Mouse (Mus musculus) midbrain, embryonic 10.5 days (tissue): ENCODE results near the gene Nlrc3. TPM values are rescaled to one million over a fixed set of nuclear protein-coding genes. Genes with fewer than 3 reads are reported as not detected.
"Not testable (repeated sequence)": the region's sequence is repeated elsewhere in the genome, so short reads cannot be mapped to it uniquely, and the experiment has no call there.

Experiments
- DNase-seq: peaks from one replicate; pipeline ENCODE4 v3.0.0-alpha.2; 2017; ENCODE audit warnings: low spot score
- H3K27ac ChIP-seq: fragments of 300-500 bp; sonication (generic); replicated peaks from 2 replicates; pipeline ENCODE4 v1.5.1; 2016; ENCODE audit warnings: mild to moderate bottlenecking
- H3K27me3 ChIP-seq: fragments of 300-500 bp; sonication (generic); 2 replicates; pipeline ENCODE4 v1.6.1; 2016; ENCODE audit warnings: low read depth, mild to moderate bottlenecking; ENCODE audit not compliant: poor library complexity, severe bottlenecking
- H3K36me3 ChIP-seq: fragments of 300-500 bp; sonication (generic); 2 replicates; pipeline ENCODE4 v1.6.1; 2016; ENCODE audit warnings: mild to moderate bottlenecking, moderate library complexity
- H3K4me1 ChIP-seq: fragments of 300-500 bp; sonication (generic); 2 replicates; pipeline ENCODE4 v1.6.1; 2016
- H3K4me3 ChIP-seq: fragments of 300-500 bp; sonication (generic); 2 replicates; pipeline ENCODE4 v1.5.1; 2016; ENCODE audit warnings: mild to moderate bottlenecking, moderate library complexity
- H3K9me3 ChIP-seq: fragments of 300-500 bp; sonication (generic); replicated peaks from 2 replicates; pipeline ENCODE4 v1.6.1; 2016; ENCODE audit warnings: mild to moderate bottlenecking
- WGBS: fragments of 180-500 bp; shearing (Covaris S2); methylation state at CpG from one replicate; pipeline ENCODE4 v1.1.7; 2016; 5-methylcytosine and 5-hydroxymethylcytosine counted together
- polyA plus RNA-seq: library from polyadenylated mRNA; unstranded; fragments of >200 nt; fragmentation: Nextera tagmentation; extraction: Ambion mirVana; gene quantifications from 2 replicates; pipeline ENCODE4 v1.2.1, GENCODE M21; 2016

Nlrc3 gene
- polyA plus RNA-seq, 1 experiment from 2014 or later = 0.81 TPM

DNA sequence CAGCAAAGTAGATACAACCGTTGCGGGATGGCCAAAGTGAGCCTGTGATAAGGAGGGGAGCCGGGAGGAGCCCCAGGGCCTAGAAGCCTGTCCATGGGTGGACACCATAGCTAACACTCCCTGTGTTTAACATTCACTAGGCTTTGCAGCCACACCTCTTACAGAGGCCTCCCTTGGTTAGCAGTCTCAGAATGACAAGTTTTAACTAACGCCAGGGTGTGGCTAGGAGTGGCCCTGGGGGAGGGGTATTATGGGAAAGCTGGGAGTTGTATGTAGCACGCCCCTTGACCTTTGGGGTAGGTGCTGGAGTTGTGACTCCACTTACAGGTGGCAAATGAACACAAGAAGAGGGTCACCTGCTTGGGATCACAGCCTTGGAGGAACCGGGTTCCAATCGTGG is 774 bp downstream of the Nlrc3 start:
- peaks cover 35% of the 10 kb centered on the region for H3K36me3 ChIP-seq
- 86% methylated on average over 7 of the region's 7 CpGs for WGBS
- no peak overlapping the region for H3K4me3 ChIP-seq
- no peaks in the 10 kb centered on the region for H3K27me3 ChIP-seq
- H3K4me1 ChIP-seq = no peaks in the 10 kb centered on the region; the same call in 1 of the 2 replicates
- H3K9me3 ChIP-seq = no peaks in the 10 kb centered on the region
- no peak overlapping the region for H3K27ac ChIP-seq
- no peak for DNase-seq

DNA sequence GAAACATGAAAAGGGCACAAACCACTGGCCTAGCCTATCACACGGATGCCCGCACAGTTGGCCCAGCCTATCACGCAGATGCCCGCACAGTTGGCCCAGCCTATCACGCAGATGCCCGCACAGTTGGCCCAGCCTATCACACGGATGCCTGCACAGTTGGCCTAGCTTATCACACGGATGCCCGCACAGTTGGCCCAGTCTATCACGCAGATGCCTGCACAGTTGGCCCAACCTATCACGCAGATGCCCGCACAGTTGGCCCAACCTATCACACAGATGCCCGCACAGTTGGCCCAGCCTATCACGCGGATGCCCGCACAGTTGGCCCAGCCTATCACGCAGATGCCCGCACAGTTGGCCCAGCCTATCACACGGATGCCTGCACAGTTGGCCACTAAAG is 2.0 kb downstream of the Nlrc3 start:
- H3K4me3 ChIP-seq, H3K4me1 ChIP-seq, H3K27ac ChIP-seq, DNase-seq, H3K9me3 ChIP-seq, H3K27me3 ChIP-seq: not testable (repeated sequence)
- 91% methylated on average over 19 of the region's 19 CpGs for WGBS
- H3K36me3 ChIP-seq = peaks cover 23% of the 10 kb centered on the region

DNA sequence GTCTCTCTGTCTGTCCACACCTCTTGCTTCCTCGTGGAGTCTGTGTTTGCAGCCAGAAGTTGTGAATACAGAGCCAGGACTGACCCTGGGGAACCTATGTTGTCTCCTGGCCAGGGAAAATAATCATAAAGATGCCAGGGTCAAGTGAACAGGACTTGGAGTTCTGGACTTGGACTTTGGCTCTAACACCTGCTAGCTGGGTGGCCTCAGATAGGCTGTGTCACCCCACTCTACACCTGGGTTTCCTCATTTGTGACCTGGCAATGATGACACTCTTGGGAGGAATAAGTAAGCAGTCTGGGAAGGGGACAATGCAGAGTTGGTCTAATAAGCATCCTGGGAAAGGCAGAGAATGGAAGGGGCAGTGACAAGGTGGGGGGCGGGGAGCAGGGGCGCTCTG is 10.9 kb downstream of the Nlrc3 start:
- H3K27me3 ChIP-seq = no peaks in the 10 kb centered on the region
- H3K4me3 ChIP-seq = no peak overlapping the region
- H3K36me3 ChIP-seq = no peaks in the 10 kb centered on the region
- no peaks in the 10 kb centered on the region for H3K4me1 ChIP-seq
- H3K9me3 ChIP-seq = no peaks in the 10 kb centered on the region
- no peak overlapping the region for H3K27ac ChIP-seq
- 88% methylated on average over 3 of the region's 3 CpGs for WGBS
- no peak for DNase-seq

- no peaks in the 10 kb centered on the region for H3K4me1 ChIP-seq
- no peak for DNase-seq
- WGBS = 85% methylated on average over 10 of the region's 10 CpGs
- H3K4me3 ChIP-seq = no peak overlapping the region
- H3K36me3 ChIP-seq = no peaks in the 10 kb centered on the region
- no peaks in the 10 kb centered on the region for H3K27me3 ChIP-seq
- H3K9me3 ChIP-seq = no peaks in the 10 kb centered on the region
- no peak overlapping the region for H3K27ac ChIP-seq
Measured at GRCm38 (mm10) chr16:3964990-3965389, 11.4 kb downstream of the Nlrc3 start.

DNA sequence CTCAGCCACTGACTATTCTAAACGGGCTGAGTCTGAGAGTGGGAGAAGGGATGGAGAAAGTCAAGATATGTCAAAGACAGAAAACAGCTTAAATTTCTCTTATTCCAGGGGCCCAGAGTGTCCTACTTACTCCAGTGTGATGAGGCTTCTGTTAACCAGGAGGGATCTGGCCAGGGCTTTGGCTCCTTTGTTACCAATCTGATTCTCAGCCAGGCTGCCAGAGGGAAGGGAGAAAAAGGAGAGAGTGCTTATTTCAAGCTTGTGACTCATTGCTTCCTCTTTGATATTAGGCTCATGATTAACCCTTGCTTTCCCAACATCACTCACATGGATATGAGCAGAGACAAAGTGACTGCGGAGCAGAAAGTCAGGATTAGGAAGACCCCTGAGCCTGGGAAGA is 17.2 kb downstream of the Nlrc3 start:
- no peak overlapping the region for H3K27ac ChIP-seq
- WGBS = 80% methylated on average over 2 of the region's 2 CpGs
- H3K36me3 ChIP-seq = no peaks in the 10 kb centered on the region
- H3K4me1 ChIP-seq = no peaks in the 10 kb centered on the region
- no peak overlapping the region for H3K4me3 ChIP-seq
- no peaks in the 10 kb centered on the region for H3K9me3 ChIP-seq
- no peak for DNase-seq
- H3K27me3 ChIP-seq = no peaks in the 10 kb centered on the region

GRCm38 (mm10) chr16:3956369-3956768 is 20.1 kb downstream of the Nlrc3 start:
- Histone ChIP-seq H3K36me3 (no peaks in the 10 kb centered on the region), H3K9me3 (no peaks in the 10 kb centered on the region), H3K27me3 (no peaks in the 10 kb centered on the region), H3K27ac (no peak overlapping the region), H3K4me1 (no peaks in the 10 kb centered on the region), H3K4me3 (no peak overlapping the region)
- 90% methylated on average over 6 of the region's 6 CpGs for WGBS
- DNase-seq = no peak

DNA sequence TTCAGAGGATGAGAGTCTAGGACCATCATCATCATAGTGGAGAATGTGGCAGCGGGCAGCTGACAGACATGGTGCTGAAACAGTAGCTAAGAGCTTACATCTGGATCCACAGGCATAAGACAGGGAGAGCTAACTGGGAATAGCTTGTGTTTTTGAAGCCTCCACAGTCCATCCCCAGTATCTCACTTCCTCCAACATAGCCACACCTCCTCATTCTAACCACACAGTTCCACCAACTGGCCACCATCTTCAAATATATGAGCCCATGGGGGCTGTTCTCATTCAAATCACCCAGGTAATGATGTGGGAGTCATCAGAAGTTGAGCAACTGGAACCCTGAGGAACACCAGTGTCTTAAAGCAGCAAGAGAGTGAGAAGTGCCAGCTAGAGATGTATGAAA is 25.3 kb downstream of the Nlrc3 start:
- WGBS = 91% methylated on average over 1 of the region's 1 CpGs
- DNase-seq = no peak
- Histone ChIP-seq H3K36me3 (no peaks in the 10 kb centered on the region), H3K27me3 (no peaks in the 10 kb centered on the region), H3K27ac (no peak overlapping the region), H3K4me1 (no peaks in the 10 kb centered on the region), H3K9me3 (no peaks in the 10 kb centered on the region), H3K4me3 (no peak overlapping the region)

- Histone ChIP-seq H3K4me3 (no peak overlapping the region), H3K27me3 (no peaks in the 10 kb centered on the region), H3K36me3 (peaks cover 80% of the 10 kb centered on the region), H3K4me1 (no peaks in the 10 kb centered on the region), H3K27ac (no peak overlapping the region), H3K9me3 (no peaks in the 10 kb centered on the region)
- WGBS = 91% methylated on average over 4 of the region's 4 CpGs
- no peak for DNase-seq
Measured at GRCm38 (mm10) chr16:3934701-3935100, 41.7 kb downstream of the Nlrc3 start.

DNA sequence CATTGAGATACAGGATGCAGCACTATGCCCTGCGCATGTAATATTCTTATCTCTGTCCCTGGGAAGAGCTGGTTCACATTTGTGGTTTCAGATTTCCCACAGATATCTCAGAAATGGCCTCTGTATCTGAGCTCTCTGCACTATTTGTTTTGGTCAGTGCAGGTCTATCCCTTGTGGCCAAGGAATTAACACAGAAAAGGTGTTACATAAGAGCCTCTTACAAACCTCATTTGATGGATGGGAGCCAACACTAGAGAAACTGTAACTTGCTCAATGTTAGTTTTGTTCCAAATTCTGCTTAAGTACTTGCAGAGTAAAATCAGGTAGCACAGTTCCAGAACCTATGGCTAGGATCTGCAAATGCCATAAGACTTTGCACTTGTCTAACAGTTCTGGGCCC is 42.3 kb downstream of the Nlrc3 start:
- H3K4me1 ChIP-seq = no peaks in the 10 kb centered on the region
- no peak for DNase-seq
- WGBS = 91% methylated on average over 1 of the region's 1 CpGs
- H3K27ac ChIP-seq = no peak overlapping the region
- H3K9me3 ChIP-seq = no peaks in the 10 kb centered on the region
- H3K36me3 ChIP-seq = peaks cover 84% of the 10 kb centered on the region
- H3K27me3 ChIP-seq = no peaks in the 10 kb centered on the region
- no peak overlapping the region for H3K4me3 ChIP-seq

GRCm38 (mm10) chr16:3933536-3933935 is 42.9 kb downstream of the Nlrc3 start:
- DNase-seq = no peak
- no peaks in the 10 kb centered on the region for H3K27me3 ChIP-seq
- 92% methylated on average over 6 of the region's 6 CpGs for WGBS
- no peak overlapping the region for H3K27ac ChIP-seq
- no peak overlapping the region for H3K4me3 ChIP-seq
- H3K4me1 ChIP-seq = no peaks in the 10 kb centered on the region
- H3K9me3 ChIP-seq = no peaks in the 10 kb centered on the region
- peaks cover 82% of the 10 kb centered on the region for H3K36me3 ChIP-seq

DNA sequence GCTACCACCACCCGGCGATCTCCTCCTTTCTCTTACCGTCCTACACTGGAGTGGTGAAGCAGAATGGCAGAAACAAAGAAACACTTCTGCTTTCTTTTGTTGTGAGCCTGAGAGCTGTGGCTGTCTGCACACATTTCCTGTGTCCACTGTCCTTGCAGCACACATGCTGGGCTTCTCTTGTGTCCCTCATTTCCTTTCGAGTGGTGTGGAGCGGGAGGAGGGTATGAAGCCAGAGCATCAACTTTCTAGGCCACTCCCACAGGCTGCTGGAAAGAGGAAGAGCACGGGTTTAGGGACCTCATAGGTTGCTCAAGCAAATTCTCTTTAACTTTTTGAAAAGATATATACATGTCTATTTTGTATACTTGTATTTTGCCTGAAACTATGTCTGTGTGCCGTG is 47.3 kb downstream of the Nlrc3 start:
- Histone ChIP-seq H3K4me1 (no peaks in the 10 kb centered on the region), H3K36me3 (peaks cover 75% of the 10 kb centered on the region), H3K27me3 (no peaks in the 10 kb centered on the region), H3K9me3 (no peaks in the 10 kb centered on the region), H3K4me3 (no peak overlapping the region), H3K27ac (no peak overlapping the region)
- DNase-seq = no peak
- 83% methylated on average over 7 of the region's 7 CpGs for WGBS

GRCm38 (mm10) chr16:3928582-3928981 is 47.9 kb downstream of the Nlrc3 start:
- no peak overlapping the region for H3K4me3 ChIP-seq
- H3K27ac ChIP-seq = no peak overlapping the region
- no peaks in the 10 kb centered on the region for H3K4me1 ChIP-seq
- peaks cover 75% of the 10 kb centered on the region for H3K36me3 ChIP-seq
- no peaks in the 10 kb centered on the region for H3K9me3 ChIP-seq
- no peak for DNase-seq
- 84% methylated on average over 1 of the region's 1 CpGs for WGBS
- H3K27me3 ChIP-seq = no peaks in the 10 kb centered on the region

- Histone ChIP-seq H3K36me3 (peaks cover 78% of the 10 kb centered on the region), H3K27me3 (no peaks in the 10 kb centered on the region), H3K4me1 (no peaks in the 10 kb centered on the region), H3K4me3 (no peak overlapping the region), H3K27ac (no peak overlapping the region), H3K9me3 (no peaks in the 10 kb centered on the region)
- WGBS = 79% methylated on average over 4 of the region's 4 CpGs
- no peak for DNase-seq
Measured at GRCm38 (mm10) chr16:3923966-3924365, 52.5 kb downstream of the Nlrc3 start.

GRCm38 (mm10) chr16:3923515-3923914 is 52.9 kb downstream of the Nlrc3 start:
- Histone ChIP-seq H3K4me3 (no peak overlapping the region), H3K27me3 (no peaks in the 10 kb centered on the region), H3K27ac (no peak overlapping the region), H3K36me3 (peaks cover 77% of the 10 kb centered on the region), H3K4me1 (no peaks in the 10 kb centered on the region), H3K9me3 (no peaks in the 10 kb centered on the region)
- WGBS = 87% methylated on average over 3 of the region's 3 CpGs
- no peak for DNase-seq
